Mouse (Mus musculus) lung, postnatal 10 days (tissue): ENCODE measurements at regions not wholly inside any gene's neighbourhood (a gene's known extent, or its start where the extent isn't known, plus 50 kb on each side); places are given as distances from the start of the nearest gene placed in this dataset.
A peak's percentile ranks its signal among the peaks of the same experiment; 100 is the strongest.

Experiments used
- DNase-seq: peaks from one replicate; pipeline ENCODE4 v3.0.0; 2021

DNA sequence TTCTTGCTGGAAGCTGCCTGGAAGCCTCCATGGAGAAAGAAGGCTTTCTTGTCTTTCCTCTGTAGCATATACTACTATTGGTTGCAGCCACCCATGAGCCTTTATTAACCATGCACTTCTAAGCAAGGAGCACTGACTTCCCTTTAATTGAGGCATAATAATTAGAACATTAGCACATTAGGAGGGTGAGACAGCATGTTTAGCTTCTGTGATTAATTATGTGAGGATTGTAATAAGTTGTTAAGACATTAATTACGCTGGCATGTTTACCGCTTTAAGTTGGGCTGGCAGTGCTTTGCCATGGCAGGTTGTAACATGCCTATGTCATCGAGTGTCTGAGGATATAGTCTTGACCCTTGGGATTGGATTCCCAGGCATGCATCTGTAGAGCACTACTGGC lies 391.7 kb downstream of the Brinp2 start:
- no peak for DNase-seq

DNA sequence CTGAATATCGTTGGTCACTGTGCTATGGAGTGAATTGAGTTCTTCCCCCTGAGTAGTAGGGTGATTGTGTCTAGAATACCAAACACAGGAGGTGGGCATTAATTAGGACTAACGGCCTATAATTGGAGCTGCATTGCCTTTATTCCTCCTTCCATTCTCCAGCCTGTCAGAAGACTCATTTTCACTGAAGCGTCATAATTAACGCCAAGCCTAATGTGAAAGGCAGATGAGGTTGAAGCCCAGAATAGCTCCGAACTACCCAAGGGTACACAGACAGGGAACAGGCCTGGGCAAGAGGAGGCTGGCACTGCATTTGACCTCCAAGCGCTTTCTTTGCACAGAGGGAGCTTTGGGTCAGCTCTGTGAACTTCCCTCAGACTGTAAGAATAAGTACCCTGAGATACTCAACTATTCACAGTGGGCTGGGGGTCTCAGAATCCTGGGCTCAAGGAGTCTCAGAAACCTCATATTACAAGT lies 386.5 kb downstream of the Brinp2 start:
- DNase-seq, result no peak

DNA sequence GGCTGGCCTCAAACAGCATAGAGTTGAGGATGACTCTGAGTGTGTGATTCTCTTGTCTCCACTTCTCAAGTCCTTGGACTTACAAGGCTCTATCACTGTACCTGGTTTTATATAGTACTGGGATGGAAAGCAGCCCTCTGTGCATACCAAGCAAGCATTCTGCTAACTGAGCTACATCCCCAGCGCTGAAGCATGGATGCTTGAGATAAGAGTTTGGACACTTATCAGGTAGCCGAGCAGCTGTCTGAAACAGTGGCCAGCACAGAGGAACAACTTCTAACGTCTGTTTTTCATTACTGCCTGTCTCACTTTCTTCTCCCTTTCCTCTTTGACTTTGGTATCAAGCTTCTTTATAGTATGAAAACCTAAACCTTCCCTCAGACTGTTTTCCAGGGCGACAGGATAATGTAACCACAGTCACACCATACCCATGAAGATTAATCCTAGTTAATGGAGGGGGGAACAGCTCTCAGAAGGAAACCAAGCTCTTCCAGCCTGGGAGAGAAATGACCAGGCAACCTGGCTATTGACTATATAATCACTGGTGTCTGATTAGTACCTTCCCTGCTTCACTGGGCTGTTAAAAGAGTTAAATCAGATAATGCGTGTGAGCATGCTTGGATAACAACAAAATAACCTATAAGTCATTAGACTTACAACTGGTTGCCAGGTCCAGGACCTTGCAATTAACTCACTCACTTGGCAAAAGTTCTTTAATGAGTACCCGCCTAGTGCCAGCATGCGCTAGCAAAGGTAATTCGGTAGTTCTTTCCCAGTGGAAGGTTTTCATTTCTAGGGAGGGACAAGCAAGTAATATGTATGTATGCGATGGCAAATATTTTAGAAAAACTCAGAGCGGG lies 382.5 kb downstream of the Brinp2 start:
- no peak for DNase-seq

DNA sequence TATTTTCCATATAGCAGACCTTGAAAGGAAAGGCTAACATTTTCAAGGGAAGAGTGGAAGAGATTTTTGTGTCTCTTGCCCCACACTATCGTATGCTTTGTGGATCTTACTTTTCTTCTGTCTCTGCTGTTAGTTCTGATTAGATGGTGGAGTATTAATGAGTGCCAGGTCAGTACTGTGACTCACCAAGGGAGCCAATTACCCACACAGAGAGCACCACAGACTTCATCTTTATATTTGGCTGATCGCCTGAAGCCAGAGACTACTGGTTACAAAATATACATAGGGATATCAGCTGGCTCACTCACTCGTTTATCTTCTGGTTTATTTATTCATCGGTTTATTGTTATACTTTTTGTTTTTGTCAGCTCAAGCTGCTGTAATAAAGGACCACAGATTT lies 381.5 kb downstream of the Brinp2 start:
- no peak for DNase-seq

DNA sequence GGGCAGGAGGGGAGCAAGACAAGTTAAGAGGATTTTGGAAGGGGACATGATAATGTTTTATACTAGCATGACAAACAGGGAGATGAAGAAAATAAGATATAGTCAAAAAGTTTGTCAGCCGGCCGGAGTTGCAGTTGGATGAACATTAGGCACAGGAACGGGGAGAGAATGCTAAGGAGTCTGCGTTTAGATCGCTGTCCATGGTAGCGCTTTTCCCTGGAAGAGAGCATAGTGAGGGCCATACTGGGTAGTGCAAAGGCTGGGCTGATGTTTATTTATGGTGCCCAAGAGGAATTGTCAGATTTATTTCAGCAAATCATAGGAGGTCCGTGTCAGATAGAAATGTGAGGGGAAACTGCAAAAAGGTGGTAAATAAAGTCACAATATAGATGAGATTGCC lies 337.0 kb downstream of the Brinp2 start:
- peak; percentile 30 for DNase-seq

DNA sequence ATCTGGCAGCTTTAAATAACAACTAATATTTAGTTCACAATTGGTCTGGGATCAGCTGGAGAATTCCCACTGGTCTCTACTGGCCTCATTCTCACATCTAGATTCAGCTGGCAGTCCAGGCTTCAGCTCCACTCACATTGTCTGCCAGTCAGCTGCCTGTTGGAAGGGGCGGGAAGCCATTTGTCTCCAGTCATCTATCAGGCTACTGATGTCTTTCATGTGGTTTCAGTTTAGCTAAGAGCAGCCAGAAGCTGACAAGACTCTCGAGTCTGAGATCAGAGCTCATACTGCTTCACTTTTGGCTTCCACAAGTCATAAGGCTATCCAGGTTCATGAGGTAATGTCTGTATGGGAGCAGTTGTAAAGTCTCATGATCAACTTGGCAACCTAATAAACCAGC lies 316.4 kb downstream of the Brinp2 start:
- DNase-seq, result no peak

DNA sequence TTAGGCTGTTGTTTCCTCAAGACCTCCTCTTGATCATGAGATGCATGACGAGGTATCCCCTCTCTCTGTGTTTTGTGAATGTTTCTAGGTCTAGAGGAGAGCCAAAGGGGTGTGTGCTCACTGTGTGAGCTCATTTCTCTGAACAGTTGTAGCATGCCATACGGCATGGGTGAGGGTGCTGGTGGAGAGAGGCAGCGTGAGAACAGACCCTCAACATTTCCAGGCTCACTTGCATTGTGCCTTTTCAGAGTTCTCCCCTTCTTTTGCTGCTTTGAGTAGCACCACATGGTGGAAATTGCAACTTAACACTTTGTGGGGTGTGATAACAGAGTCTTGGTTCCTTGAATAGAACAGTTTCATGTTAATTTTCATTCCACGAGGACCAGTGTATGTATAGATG lies 315.8 kb downstream of the Brinp2 start:
- DNase-seq, result no peak

DNA sequence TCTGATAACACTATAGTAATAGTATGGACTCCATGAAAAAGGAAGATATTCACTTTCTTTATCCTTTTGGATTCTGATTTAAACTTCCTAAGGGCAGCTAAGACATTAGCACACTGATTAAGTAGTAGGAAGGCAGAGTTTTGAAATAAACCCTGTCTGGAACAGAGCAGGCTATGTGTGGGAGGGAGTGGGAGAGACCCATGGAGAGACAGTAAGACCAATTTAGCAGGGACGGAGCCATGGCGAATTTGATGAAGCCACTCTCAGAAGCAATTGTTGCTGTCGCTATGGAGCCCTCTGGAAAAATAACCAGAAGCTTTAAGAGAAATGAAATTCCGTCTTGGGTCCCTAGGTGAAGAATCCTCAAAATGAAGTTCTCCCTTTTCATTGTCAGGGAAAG lies 303.5 kb downstream of the Brinp2 start:
- DNase-seq, result no peak

DNA sequence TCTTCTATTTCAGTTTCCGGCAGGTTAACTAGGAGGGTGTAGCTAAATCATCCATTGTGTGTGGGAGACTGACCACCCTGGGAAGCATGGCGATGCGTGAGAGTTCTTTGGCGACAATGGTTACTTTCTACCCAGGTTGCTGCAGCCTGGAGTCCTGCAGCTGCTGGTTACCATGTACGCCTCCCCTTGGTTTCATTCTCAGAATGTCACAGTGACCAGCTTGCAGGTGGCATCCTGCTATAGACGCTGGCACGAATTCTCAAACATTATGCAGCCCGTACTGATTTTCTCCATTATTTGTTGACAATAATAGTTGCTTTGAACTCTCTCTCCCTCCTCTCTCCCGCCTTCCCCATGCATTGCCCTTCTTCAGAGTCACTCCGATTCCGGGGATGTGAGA lies 301.2 kb downstream of the Brinp2 start:
- no peak for DNase-seq

DNA sequence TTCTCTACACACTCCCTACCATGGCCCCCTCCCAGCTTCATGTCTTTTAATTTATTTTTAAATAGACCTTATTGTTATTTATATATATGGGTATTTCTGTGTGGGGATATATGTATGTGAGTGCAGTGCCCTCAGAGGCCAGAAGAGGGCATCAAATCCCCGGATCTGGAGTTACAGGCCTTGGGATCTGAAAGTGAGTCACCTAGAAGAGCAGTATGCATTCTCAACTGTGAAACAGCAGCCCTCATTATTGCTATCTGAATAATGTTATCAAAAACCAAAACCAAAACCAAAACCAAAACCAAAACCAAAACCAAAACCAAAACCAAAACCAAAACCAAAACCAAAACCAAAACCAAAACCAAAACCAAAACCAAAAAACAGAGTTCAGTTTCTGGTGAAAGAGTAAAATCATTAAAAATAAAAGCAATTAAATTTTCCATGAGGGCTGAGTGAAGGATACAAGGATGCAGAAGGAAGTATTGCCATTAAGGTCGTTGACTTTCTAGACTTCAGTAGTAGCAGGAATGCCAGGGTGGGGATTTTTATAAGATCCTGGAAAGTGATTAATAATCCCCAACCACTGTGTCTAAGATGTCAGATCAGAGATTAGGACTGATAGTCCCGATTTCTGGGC lies 299.0 kb downstream of the Brinp2 start:
- DNase-seq, result no peak

DNA sequence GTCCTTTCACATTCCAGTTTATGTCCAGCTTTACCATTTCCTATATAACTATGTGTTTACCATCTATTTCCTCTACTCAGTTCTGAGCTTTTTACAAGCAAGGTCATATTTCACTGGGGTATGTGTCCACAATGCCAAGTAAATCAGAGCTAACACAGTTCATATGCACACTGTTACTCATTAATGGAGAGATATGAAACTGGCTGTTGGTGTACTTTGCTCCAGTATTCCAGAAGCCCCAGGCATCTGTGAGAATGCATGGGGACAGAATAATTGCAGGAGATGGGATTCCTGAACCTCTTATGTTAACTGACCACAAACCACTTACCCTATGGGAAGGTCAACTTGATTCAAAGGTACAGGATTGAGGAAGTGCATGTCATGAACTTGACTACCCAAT lies 298.3 kb downstream of the Brinp2 start:
- no peak for DNase-seq

DNA sequence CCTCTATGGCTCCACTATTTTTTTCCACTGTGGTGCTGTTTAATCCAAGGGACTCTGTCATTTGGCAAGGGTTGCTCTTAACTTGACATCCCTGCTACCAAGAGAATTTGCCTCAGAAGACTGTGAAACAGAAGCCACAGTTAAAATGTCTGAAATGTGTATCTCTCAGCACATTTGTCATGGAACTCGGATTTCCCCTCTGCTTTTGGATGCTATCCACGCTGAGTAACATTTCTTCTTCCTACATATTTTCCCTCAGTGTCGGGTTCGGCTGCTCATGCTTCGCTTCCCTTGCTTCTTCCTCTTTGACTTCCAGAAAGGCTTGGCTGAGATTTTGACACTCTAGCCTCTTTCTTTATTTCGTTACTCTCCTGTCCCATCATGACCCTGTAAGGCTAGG lies 294.1 kb downstream of the Brinp2 start:
- DNase-seq, result no peak

DNA sequence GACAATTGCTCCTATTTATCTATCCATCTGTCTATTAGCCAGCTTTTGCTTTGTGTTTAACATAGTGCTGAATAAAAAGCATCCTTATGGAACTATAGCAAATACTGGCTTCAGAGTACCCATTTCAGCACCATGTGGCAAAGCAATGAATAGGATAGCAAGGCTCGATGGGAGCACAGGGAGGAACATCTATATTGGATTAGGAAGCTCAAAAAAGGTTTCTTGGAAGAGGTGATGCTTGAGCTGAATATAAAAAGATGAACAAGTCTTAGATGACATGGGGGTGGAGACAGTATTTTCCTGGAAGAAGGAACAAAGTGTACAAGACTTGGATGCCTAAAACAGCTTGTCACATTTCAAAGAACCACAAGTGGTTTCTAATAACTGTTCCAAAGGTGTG lies 273.9 kb downstream of the Brinp2 start:
- no peak for DNase-seq

DNA sequence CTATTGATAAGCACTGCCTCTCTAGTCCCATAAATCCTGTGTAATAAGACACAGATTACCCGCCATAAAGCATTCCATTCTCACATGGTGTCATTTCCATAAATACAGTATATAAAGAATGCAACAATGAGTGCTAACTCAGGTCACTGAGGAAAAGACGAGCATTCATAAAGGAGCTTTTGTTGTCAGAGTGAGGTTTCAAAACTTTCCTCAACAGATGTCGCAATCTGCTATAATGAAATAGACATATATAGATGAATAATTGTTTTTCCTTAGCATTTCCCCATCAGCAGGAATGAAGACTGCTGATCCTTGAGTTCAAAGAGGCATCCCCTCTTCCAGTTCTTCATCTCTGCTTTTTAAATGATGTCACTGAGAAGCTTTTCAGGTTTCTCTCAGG lies 270.3 kb downstream of the Brinp2 start:
- no peak for DNase-seq

DNA sequence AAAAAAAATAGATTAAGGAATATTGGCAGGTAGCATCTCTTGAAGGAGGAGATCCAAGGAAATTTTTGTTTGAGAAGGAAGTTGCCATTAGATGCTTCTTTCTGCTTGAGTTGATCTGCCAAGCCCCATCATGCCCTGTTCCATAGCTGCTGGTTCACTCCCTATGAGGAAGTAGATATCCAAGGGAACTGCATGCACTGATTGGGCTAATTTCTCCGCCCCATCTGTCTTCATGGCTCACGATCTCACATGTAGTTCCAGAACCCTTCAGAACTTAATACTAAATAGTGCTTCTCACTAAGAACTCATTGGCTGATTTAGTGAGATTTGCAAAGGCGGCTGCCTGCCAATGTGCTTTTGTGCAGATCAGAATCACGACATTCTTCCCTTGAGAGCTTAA lies 258.6 kb downstream of the Brinp2 start:
- DNase-seq, result no peak

DNA sequence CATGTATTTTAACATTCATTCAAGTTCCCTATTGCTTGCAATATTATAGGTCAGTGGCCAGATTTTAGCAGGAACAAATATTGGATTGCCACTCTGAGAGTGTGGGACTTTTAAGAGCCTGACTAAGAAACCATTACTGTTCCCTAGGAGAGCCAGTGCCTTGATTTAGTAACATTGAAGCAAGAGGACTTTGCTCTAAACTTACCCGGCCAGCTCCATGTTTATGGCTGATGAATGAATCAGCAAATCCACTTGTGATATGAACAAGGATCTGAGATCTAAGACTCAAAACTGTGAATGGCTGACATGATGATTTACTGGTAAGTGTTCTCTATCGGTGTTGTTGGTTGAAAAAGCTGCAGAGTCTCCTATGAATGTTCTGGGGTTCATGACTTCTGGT lies 236.4 kb downstream of the Brinp2 start:
- no peak for DNase-seq

DNA sequence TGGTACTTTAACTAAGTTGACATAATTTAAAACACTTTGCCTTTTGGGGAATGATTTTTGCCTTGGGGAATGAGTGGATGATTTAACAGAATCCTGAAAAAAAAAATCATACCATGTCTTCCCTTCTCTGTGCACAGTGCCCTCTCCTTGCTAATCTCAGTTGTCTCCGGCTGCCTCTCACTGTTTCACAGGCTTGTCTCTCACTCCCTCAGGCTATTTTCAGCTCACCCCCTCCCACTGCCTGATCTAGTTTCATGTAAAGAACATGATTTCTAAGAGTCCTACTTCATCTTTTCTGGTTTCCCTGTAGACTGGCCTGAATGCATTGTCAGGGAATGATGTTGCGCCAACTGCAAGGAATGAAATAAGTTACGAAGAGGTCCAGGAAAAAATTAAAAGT lies 231.2 kb downstream of the Brinp2 start:
- DNase-seq, result no peak

DNA sequence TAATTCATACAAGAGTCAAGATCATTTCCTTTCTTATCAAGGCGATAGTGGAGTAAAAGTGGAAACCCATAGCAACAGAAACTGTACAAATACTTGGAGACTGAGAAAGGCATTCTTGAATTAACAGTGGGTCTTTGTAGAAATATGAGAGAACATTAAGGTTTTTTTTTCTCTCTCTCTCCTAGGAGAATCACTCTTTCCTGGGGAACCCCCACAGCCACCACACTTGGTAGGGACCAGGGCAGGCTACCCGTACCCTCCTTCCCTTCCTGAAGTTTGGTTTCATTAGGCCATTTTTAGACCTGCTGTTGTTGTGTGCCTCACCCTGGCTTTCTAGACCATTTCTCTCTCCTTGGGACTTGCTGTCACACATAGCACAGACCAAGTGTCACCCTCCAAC lies 229.9 kb downstream of the Brinp2 start:
- no peak for DNase-seq

DNA sequence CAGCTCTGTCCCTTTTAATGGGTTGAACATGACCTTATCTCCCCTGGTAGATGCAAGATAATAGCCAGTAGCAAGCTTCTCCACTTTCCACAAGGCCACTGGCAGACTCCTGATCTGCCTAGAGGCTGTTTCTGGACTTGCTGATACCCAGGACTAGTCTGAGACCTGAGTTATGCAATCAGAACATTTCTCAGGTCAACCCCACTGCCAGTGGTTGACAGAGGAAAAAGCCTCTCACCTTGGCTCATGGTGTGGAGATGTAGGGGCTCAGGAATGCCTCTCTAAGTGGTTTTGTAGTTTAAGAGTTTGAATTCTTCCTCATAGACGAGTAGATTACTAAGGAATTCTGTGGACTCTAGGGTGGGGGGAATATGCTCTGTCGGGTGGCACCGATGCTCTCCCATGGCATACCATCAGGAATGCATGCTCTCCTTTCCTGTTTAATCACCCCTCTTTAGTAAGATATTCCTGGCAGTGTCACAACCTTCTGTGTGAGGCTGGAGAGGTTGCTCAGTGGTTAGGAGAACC lies 226.8 kb downstream of the Brinp2 start:
- no peak for DNase-seq

DNA sequence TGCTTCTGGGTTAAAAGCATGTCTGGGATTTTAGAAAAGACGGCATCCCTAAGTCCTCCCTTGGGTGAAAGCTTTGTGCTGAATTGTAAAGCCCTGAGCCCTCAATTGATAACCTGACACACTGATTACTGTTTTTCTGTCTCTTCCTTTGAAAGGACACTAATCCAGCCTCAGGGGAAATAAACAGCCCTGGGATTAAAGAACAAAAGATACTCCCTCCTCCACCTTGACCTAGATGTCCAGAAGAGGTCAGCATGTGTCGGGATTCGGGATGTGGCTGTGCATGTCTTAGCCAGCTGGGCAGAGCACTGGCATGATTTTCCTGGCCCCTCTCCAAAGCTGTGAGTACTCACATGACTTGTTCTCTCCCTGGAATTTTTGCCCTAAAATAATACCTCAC lies 208.6 kb downstream of the Brinp2 start:
- peak; percentile 1 for DNase-seq

DNA sequence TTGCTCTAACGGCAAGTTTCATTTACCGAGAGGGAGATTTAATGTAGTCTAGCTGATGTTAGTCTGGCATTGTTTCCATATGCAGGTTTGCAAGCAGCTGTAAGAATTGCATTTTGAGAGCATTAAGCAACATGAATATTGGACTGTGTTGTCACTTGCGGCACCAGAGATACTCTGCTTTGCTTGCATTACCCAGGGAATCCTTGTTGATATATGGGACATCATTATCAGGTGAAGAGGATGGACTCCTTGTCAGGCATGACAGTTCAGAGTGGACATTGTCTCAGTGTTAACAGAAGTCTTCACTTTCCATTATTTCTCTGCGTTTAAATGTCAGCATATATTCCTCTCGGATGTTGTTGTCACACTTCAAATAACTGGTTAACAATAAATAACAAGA lies 208.1 kb downstream of the Brinp2 start:
- DNase-seq, result no peak

DNA sequence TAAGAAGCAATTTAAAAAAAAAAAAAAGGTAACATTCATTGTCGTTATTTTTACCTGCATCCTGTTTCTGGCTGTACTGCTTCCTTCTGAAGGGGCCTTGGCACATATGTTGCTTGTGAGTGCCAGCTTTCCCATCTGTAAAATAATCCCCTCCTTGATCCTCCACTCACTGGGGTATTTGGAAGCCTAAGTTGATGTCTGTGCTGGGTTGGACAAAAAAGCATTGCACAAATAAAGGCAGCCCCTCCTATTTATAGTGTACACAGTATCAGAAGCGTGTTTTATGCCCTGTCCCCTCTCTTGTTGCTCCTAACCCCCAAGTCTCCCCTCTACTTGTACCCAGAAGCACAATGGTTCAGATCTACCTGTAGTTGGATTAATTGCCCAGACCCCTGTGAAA lies 195.0 kb downstream of the Brinp2 start:
- no peak for DNase-seq

DNA sequence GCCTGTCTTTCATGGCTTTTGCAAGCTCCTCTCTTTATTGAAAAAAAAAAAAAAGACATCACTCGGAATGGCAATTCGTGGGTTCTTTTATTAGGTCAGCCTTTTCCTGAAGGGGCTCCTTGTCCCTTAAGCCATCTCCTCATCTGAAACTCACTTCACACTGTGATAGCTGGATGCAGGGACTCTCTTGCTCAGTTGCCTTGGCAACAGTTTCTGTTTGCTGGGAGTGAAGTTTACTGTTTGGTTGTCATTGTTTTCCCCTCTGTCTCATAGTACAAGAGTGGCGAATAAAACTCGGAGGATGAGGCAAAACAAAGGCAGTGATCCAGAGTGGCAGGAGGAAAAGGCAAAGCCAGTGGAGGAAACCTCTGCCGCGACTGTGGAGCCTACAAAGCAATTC lies 194.6 kb downstream of the Brinp2 start:
- DNase-seq, result no peak

DNA sequence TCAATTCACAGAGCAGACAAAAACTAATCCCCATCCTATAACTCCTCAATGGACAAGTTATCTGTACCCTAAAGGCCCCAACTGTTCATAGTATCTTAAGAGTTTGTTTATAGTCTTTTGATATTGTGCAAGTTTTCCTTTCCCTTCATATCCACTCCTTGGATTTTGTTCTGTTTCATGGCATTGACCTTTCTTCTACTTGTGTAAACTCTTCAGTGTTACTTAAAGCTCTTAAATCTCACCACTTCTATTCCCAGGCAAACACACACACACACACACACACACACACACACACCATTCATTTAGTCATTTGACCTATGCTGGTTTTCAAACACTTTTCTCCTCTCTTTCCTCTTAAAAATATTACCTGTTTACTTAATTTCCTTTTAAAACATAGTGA lies 192.7 kb downstream of the Brinp2 start:
- no peak for DNase-seq

DNA sequence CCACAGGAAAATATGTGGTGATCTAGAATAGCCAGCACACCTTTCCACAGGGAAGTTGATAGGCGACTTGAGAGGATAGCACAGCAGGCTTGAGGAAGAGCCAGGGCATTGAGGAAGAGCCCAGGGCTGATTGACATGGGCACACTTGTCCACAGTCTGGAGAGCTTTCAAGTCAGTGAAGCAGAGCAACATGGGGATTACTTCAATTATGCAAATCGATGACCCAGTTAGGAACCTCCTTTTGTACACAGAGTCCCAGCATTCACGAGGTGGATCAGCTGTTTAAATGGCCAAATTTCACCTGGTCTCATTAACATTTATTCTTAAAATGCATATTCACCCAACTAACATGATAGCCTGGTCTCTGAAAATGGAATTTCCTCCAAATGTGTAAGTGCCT lies 186.1 kb downstream of the Brinp2 start:
- no peak for DNase-seq
